Mouse (Mus musculus) kidney, adult 18-20 months (tissue): Measurements from ENCODE around the gene Trim27.

Experiments used
- DNase-seq: peaks from one replicate; pipeline ENCODE4 v3.0.0; 2021

The Trim27 gene

GRCm38 (mm10) chr13:21172241-21173027, 6.8 kb upstream of the Trim27 start:
- peak; percentile 72 for DNase-seq

- DNase-seq = peak; percentile 88
Measured at GRCm38 (mm10) chr13:21173072-21173471, 6.2 kb upstream of the Trim27 start.

GRCm38 (mm10) chr13:21176733-21177132, 2.5 kb upstream of the Trim27 start:
- DNase-seq = no peak

DNA sequence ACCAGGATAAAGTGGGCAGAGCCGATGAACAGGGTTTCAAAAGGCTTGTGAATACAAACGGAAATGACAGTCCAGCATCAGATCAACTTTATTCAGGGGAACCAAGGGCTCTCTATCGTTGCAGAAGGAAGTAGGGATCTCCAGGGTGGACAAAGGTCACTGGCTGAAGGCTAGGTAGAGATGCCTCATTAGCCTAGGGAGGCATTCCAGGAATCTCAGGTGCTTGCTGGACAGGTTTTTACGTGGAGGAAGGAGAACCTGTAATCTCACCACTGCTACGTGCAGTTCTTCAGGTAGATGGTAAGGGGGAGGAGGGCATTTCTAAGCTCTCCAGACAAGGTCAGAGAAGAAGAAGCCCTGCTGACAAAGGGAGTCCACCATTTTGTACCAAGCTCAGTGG, 1.6 kb upstream of the Trim27 start:
- DNase-seq = no peak

DNA sequence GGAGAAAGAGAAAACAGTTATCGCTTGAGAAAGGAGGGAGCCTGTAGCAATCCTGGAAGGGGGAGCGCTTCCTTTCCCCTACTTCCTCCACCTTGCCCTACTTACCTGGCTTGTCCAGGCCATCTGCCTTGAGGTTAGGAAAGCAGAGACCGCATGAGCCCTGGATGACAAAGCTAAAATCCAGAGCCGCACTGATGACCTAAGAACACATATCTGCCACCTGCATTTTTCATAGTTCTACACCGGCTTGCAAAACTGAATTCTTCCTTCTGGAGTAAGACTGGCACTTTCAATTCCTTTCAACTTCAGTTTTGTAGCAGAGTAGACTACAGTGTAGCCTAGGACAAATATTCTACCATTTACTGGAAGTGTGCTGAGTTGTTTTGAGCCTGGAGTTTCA, 881 bp upstream of the Trim27 start:
- DNase-seq = no peak

DNA sequence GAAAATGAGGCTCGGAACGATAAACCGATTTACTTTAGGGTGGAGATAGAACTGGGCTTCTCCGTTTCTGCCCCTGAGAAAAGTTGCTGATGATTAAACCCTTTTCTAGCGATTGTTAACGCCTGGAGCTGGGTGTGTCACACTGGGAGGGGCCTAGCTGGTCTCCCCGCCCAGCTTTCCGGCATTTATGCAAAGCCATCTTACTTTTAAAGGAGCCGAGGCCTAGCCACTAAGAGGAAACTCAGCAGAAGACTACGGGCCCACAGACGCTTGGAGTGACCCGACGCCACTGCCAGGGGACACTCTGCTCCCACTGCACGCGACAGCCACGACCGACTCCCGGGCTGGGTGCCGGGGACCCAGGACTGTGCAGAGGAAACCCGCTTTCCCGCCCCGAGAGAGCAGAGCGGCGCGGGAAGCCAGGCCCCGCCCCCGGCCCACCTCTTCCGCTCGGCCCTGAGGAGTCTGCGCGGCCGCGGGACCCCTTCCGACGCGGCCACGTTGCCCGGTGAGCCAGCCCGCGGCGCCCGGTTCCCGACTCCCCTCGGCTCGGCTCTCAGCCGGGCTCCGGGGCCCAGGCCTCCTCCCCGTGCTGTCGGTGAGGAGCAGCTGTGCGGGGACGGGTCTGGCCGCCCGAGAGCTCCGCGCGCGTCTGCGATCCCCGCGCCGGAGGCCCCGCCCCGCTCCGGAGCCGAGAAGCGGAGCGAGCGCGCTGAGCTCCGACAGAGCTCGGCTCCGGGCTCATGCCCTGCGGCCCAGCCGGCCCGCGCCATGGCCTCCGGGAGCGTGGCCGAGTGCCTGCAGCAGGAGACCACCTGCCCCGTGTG, 692 bp downstream of the Trim27 start:
- peak; percentile 98 for DNase-seq

DNA sequence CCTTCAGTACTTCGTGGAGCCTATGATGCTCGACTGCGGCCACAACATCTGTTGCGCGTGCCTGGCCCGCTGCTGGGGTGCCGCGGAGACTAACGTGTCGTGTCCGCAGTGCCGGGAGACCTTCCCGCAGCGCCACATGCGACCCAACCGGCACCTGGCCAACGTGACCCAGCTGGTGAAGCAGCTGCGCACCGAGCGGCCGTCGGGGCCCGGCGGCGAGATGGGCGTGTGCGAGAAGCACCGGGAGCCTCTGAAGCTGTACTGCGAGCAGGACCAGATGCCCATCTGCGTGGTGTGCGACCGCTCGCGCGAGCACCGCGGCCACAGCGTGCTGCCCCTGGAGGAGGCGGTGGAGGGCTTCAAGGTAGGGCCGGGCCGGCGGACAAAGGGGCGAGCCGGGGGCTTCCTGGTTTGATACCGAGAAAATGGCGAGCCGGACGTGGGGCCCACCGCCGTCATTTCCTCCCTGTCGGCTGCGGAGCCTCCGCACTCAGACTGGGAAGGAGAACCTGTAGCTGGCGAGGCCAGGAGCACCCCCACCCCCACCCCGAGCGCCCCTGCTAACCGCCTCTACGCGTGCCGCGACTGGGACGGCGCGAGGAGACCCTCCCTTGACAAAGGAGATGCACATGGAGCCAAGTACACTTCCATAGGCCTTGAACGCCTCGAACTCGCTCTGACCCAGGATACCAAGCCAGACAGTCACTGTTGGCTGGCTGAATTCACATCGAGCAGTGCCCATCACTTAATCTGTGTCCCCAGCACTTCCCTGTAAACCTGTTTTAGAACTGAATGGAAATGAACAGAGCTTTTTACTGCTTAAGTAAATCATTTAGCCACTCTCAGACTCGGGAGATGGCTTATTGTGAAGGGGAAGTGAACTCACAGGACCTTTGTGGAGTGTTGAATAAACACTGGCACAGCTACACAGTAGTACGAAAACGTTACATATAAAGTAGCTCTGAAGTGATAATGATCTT, 1.6 kb downstream of the Trim27 start:
- DNase-seq = no peak

GRCm38 (mm10) chr13:21181996-21182395, 2.8 kb downstream of the Trim27 start:
- DNase-seq = no peak

DNA sequence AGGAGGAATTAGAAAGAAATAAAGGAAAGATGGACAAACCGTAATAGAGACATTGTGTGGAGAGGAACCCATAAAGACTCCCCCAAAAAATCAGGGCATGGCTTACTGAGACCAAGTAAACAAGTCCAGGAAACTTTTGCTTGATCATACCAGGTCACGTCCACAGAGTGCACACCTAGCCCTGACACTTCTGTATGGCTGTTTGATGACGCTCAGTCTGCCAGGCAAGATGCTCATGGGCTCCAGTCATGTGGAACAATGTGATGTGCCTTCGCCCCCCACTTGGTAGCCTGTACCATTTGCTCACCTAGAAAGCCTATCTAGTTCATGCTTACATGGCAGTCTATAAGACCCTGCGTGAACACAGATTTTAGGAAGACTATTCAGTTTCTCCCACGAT, 3.8 kb downstream of the Trim27 start:
- no peak for DNase-seq

DNA sequence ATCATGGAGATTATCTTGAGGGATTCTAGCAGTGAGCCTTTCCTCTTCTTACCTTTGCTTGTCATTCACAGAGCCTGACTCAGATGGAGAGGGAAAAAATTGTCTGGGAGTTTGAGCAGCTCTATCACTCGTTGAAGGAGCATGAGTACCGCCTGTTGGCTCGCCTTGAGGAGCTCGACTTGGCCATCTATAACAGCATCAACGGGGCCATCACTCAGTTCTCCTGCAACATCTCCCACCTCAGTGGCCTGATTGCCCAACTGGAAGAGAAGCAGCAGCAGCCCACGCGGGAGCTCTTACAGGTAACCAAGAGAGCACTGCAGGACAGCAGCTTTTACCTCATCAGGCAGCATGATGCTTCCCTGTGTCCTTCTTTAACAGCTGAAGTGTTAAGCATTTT, 4.4 kb downstream of the Trim27 start:
- DNase-seq = no peak

DNA sequence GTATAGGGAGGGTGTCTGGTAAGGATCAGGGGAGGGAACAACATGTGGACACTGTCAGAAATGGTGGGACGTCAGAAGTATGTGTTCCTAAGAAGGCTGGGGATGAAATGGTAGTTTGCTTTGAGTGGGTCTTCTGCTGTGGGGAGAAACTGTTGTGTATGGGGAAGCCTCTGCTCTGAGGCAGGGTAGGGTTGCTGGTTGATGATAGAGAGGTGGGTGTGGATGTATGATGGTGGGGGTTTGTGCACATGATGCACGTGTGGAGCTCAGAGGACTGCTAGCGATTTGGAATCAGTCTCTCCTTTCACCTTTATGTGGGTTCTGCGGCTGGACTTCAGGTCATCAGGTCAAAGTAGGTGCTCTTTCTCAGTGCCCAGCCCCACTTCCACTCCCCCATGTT, 6.3 kb downstream of the Trim27 start:
- no peak for DNase-seq

DNA sequence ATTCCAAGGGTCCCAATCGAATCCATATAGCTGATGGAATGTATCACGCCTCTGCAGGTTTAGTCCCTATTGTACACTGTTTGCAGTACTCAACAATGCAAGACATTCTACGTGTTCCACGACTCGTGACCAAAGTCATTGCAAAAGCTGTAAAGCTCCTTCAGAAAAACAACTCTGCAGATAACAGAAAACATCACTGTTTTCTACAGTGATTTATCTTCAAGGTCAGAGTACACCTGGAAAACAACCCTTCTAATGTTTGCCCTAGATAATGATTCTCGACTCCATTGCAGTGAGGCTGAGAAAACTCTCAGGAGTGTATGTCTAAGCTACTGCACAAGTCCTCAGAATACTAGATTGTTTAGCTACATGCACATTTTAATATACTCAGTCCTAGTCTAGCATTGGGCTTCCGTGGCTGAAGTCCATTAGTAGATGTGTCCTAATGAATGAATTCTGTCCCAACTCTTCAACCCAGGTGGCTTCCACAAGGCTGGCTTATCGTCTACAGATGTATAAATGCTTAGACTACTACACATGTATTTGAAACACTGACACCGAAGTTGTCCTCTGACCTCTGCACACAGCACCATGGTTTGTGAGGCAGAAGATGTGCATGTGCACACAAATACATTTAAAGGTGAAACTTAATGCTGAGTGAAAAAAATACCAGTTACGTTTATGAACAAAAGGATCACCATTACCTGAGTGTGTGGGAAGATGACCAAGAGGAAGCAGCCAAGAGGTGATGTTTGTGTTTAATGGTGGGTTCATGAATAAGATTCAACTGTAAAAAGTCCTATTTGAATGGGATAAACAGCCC, 16.4 kb downstream of the Trim27 start:
- DNase-seq = no peak

DNA sequence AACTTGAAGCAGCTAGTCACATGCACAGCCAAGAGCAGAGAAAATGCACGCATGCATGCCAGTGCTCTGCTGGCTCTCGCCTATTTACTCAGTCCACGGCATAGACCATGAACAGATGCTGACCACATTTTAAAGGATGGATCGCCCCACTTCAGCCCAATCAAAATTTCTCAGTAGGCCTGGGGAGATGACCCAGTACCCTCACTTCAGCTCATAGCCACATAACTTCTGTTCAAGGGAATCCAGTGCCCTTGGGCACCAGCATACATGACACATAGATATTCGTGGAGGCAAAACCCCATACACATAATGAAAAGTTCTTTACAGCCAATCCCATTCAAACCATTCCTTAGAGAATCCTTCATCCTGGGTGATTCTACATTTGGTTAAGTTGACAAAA, 18.5 kb downstream of the Trim27 start:
- no peak for DNase-seq

DNA sequence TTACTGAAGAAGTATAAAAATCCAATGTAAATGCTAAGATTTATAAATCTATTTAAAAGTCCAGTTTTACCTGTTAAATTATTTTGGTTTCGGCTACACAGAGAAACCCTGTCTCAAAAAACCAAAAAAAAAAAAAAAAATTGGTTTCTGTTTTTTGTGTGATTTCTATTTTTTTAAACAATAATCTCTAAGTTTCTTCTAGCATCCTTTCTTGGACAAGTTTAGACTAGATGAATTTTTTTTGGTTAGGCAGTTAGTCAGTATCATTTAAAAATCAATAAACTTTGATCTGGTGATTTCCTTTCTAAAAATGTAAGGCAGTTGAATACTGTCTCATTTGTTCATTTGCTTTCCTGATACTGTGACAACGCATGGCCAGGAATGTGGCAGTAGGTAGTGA, 19.1 kb downstream of the Trim27 start:
- DNase-seq = no peak

GRCm38 (mm10) chr13:21199046-21200028, 20.1 kb downstream of the Trim27 start:
- no peak for DNase-seq

- peak; percentile 96 for DNase-seq
Measured at GRCm38 (mm10) chr13:21200043-21200999, 21.1 kb downstream of the Trim27 start.

- DNase-seq = peak; percentile 48
Measured at GRCm38 (mm10) chr13:21215275-21215983, 36.2 kb downstream of the Trim27 start.

- no peak for DNase-seq
Measured at GRCm38 (mm10) chr13:21216781-21217180, 37.5 kb downstream of the Trim27 start.
